Mouse (Mus musculus): Measurements from ENCODE around the gene Pes1. TPM values are rescaled to one million over a fixed set of nuclear protein-coding genes. Genes with fewer than 3 reads are reported as not detected.
A peak's percentile ranks its signal among the peaks of the same experiment; 100 is the strongest.

Gene Pes1
- polyA plus RNA-seq (2012; rRNA removed): 53.1 and 55.6 TPM in 2 replicates

- H3K36me3 ChIP-seq (ENCODE audit: control insufficient read depth, insufficient read depth, low read length): no peaks in the 10 kb centered on the region
- H3K4me1 ChIP-seq (replicated peaks; ENCODE audit: control insufficient read depth, insufficient read depth, low read length): peaks cover 9% of the 10 kb centered on the region; the same call in 1 of the 2 replicates
- H3K4me3 ChIP-seq (ENCODE audit: control insufficient read depth, insufficient read depth, low read length): peak within 1 kb of the TSS; percentile 95
- under 1% methylated on average over 31 of the region's 31 CpGs for WGBS
- DNase-seq: peak; percentile 75
- peak within 1 kb of the TSS; percentile 21; the same call in 1 of the 2 replicates for H3K27ac ChIP-seq (ENCODE audit: control insufficient read depth, insufficient read depth, low read length)
- no peaks in the 10 kb centered on the region for H3K27me3 ChIP-seq (ENCODE audit: control insufficient read depth, insufficient read depth, low read length)
- no peak for TF ChIP-seq POLR2A (IDR thresholded peaks at IDR 0.05; ENCODE audit: control insufficient read depth, extremely low read depth, insufficient read depth, low read length, poor library complexity)
- TF ChIP-seq CTCF (IDR thresholded peaks at IDR 0.05; ENCODE audit: borderline replicate concordance, control insufficient read depth, extremely low read depth, insufficient read depth, low read length, poor library complexity): 0 out of 2 replicates have a peak, but pooled peaks have one; percentile 20
These were observed at the start of gene Pes1 for GRCm38 (mm10) chr11:3963610-3964415. TSS of gene Pes1 (plus strand) at chr11:3963975.

- 0 out of 2 replicates have a peak, but pooled peaks have one; percentile 7 for TF ChIP-seq POLR2A (IDR thresholded peaks at IDR 0.05; ENCODE audit: control insufficient read depth, extremely low read depth, insufficient read depth, low read length, poor library complexity)
- TF ChIP-seq CTCF (IDR thresholded peaks at IDR 0.05; ENCODE audit: borderline replicate concordance, control insufficient read depth, extremely low read depth, insufficient read depth, low read length, poor library complexity): peak; percentile 92
- Histone ChIP-seq H3K4me3 (ENCODE audit: control insufficient read depth, insufficient read depth, low read length) (peak within 1 kb of the TSS; percentile 50), H3K36me3 (ENCODE audit: control insufficient read depth, insufficient read depth, low read length) (no peaks in the 10 kb centered on the region), H3K4me1 (replicated peaks; ENCODE audit: control insufficient read depth, insufficient read depth, low read length) (peaks cover 14% of the 10 kb centered on the region), H3K27ac (ENCODE audit: control insufficient read depth, insufficient read depth, low read length) (no peak within 1 kb of the TSS), H3K27me3 (ENCODE audit: control insufficient read depth, insufficient read depth, low read length) (no peaks in the 10 kb centered on the region; the same call in 1 of the 2 replicates)
- under 1% methylated on average over 28 of the region's 28 CpGs for WGBS
- peak; percentile 79 for DNase-seq
These were observed 49.5 kb upstream of the Pes1 start, which contains the start of gene Slc35e4 for GRCm38 (mm10) chr11:3914109-3914840. TSS of gene Slc35e4 (minus strand) at chr11:3914664.

GRCm38 (mm10) chr11:3918738-3919137 lies 45.0 kb upstream of the Pes1 start:
- TF ChIP-seq CTCF (IDR thresholded peaks at IDR 0.05; ENCODE audit: borderline replicate concordance, control insufficient read depth, extremely low read depth, insufficient read depth, low read length, poor library complexity): no peak
- no peak for TF ChIP-seq POLR2A (IDR thresholded peaks at IDR 0.05; ENCODE audit: control insufficient read depth, extremely low read depth, insufficient read depth, low read length, poor library complexity)
- Histone ChIP-seq H3K4me3 (ENCODE audit: control insufficient read depth, insufficient read depth, low read length) (no peak overlapping the region), H3K4me1 (replicated peaks; ENCODE audit: control insufficient read depth, insufficient read depth, low read length) (peaks cover 6% of the 10 kb centered on the region), H3K36me3 (ENCODE audit: control insufficient read depth, insufficient read depth, low read length) (no peaks in the 10 kb centered on the region), H3K27me3 (ENCODE audit: control insufficient read depth, insufficient read depth, low read length) (no peaks in the 10 kb centered on the region), H3K27ac (ENCODE audit: control insufficient read depth, insufficient read depth, low read length) (no peak overlapping the region)
- 31% methylated on average over 1 of the region's 1 CpGs for WGBS
- DNase-seq: no peak

GRCm38 (mm10) chr11:3920476-3920875 lies 43.3 kb upstream of the Pes1 start:
- no peaks in the 10 kb centered on the region for H3K36me3 ChIP-seq (ENCODE audit: control insufficient read depth, insufficient read depth, low read length)
- TF ChIP-seq POLR2A (IDR thresholded peaks at IDR 0.05; ENCODE audit: control insufficient read depth, extremely low read depth, insufficient read depth, low read length, poor library complexity) (no peak), CTCF (IDR thresholded peaks at IDR 0.05; ENCODE audit: borderline replicate concordance, control insufficient read depth, extremely low read depth, insufficient read depth, low read length, poor library complexity) (no peak)
- no peak for DNase-seq
- no peak overlapping the region for H3K4me3 ChIP-seq (ENCODE audit: control insufficient read depth, insufficient read depth, low read length)
- H3K27ac ChIP-seq (ENCODE audit: control insufficient read depth, insufficient read depth, low read length): no peak overlapping the region
- H3K27me3 ChIP-seq (ENCODE audit: control insufficient read depth, insufficient read depth, low read length): no peaks in the 10 kb centered on the region
- no peaks in the 10 kb centered on the region for H3K4me1 ChIP-seq (replicated peaks; ENCODE audit: control insufficient read depth, insufficient read depth, low read length)
- 93% methylated on average over 7 of the region's 7 CpGs for WGBS

- Histone ChIP-seq H3K36me3 (ENCODE audit: control insufficient read depth, insufficient read depth, low read length) (no peaks in the 10 kb centered on the region), H3K4me3 (ENCODE audit: control insufficient read depth, insufficient read depth, low read length) (no peak overlapping the region), H3K27ac (ENCODE audit: control insufficient read depth, insufficient read depth, low read length) (no peak overlapping the region), H3K4me1 (replicated peaks; ENCODE audit: control insufficient read depth, insufficient read depth, low read length) (no peaks in the 10 kb centered on the region), H3K27me3 (ENCODE audit: control insufficient read depth, insufficient read depth, low read length) (no peaks in the 10 kb centered on the region)
- WGBS: 54% methylated on average over 8 of the region's 8 CpGs
- TF ChIP-seq CTCF (IDR thresholded peaks at IDR 0.05; ENCODE audit: borderline replicate concordance, control insufficient read depth, extremely low read depth, insufficient read depth, low read length, poor library complexity) (peak; percentile 70; the same call in 1 of the 2 replicates), POLR2A (IDR thresholded peaks at IDR 0.05; ENCODE audit: control insufficient read depth, extremely low read depth, insufficient read depth, low read length, poor library complexity) (no peak)
- peak; percentile 51 for DNase-seq
These were observed 42.4 kb upstream of the Pes1 start for GRCm38 (mm10) chr11:3921281-3921850.

- Histone ChIP-seq H3K27ac (ENCODE audit: control insufficient read depth, insufficient read depth, low read length) (no peak overlapping the region), H3K4me1 (replicated peaks; ENCODE audit: control insufficient read depth, insufficient read depth, low read length) (no peaks in the 10 kb centered on the region), H3K27me3 (ENCODE audit: control insufficient read depth, insufficient read depth, low read length) (no peaks in the 10 kb centered on the region), H3K36me3 (ENCODE audit: control insufficient read depth, insufficient read depth, low read length) (no peaks in the 10 kb centered on the region), H3K4me3 (ENCODE audit: control insufficient read depth, insufficient read depth, low read length) (no peak overlapping the region)
- TF ChIP-seq POLR2A (IDR thresholded peaks at IDR 0.05; ENCODE audit: control insufficient read depth, extremely low read depth, insufficient read depth, low read length, poor library complexity) (no peak), CTCF (IDR thresholded peaks at IDR 0.05; ENCODE audit: borderline replicate concordance, control insufficient read depth, extremely low read depth, insufficient read depth, low read length, poor library complexity) (no peak)
- no peak for DNase-seq
- WGBS: 96% methylated on average over 9 of the region's 9 CpGs
These were observed 41.7 kb upstream of the Pes1 start for GRCm38 (mm10) chr11:3922115-3922514.
